Mouse (Mus musculus): Measurements from ENCODE around the gene Disp2.

- no peak for TF ChIP-seq MAFK (IDR thresholded peaks at IDR 0.05; ENCODE audit: insufficient read depth, low read depth, low read length)
- TF ChIP-seq CHD2 (IDR thresholded peaks at IDR 0.05; ENCODE audit: low read depth, low read length): no peak
- TF ChIP-seq HCFC1 (IDR thresholded peaks at IDR 0.05; ENCODE audit: borderline replicate concordance, insufficient read depth, low read length): no peak
- no peak for TF ChIP-seq ZC3H11A (IDR thresholded peaks at IDR 0.05; ENCODE audit: borderline replicate concordance, low read depth, low read length)
Measured at GRCm38 (mm10) chr2:118822800-118823199, 43.3 kb downstream of the Disp2 start.

All from ES-E14 (cell line).